In genomic region chr6:75799546-75799945, GRCm38 (mm10) we compare ENCODE assay signal across 16 mouse cellular contexts.
A peak's percentile ranks its signal among the peaks of the same experiment; 100 is the strongest.
DNase-seq lines count a peak whose midpoint lies in the region; ATAC-seq lines count a peak whose summit lies in the region.
"Had no signal": no experiment of that assay in that cellular context is flagged by ENCODE, and none has a peak within 500 bp of the region (broad histone marks: within the 10 kb centered on the region; RNA-seq: fewer than 3 reads in every experiment).

No protein-coding gene starts in this region.

- no peaks in the 10 kb centered on the region for H3K9me3 ChIP-seq in hindbrain, embryonic 15.5 days

- no peak overlapping the region for H3K4me2 ChIP-seq in hindbrain, embryonic 15.5 days
- H3K4me2 ChIP-seq: lung, embryonic 14.5 days had no signal

- H3K4me3 ChIP-seq in hindbrain, embryonic 15.5 days: no peak overlapping the region

- no peak overlapping the region for H3K9ac ChIP-seq in hindbrain, embryonic 15.5 days
- H3K9ac ChIP-seq: lung, embryonic 14.5 days had no signal

- peak overlapping the region; percentile 36 for H3K27ac ChIP-seq in hindbrain, embryonic 15.5 days (replicated peaks)
- H3K27ac ChIP-seq: macrophage; stomach, postnatal 0 days had no signal

- no peaks in the 10 kb centered on the region for H3K4me1 ChIP-seq in hindbrain, embryonic 15.5 days (replicated peaks)

- H3K36me3 ChIP-seq in hindbrain, embryonic 15.5 days: no peaks in the 10 kb centered on the region

- no peaks in the 10 kb centered on the region for H3K27me3 ChIP-seq in hindbrain, embryonic 15.5 days
- H3K27me3 ChIP-seq: CH12.LX had no signal

- peak; percentile 17 for DNase-seq in embryo, embryonic 10 days (ENCODE audit: low spot score)
- DNase-seq in embryo, embryonic 9.5 days (ENCODE audit: extremely low spot score): no peak
- peak; percentile 24 for DNase-seq in brain, embryonic 18.5 days (ENCODE audit: low read depth, low spot score)
- DNase-seq in mesoderm, embryonic 11.5 days (ENCODE audit: low read depth, low spot score): peak; percentile 39
- DNase-seq in layer of hippocampus, postnatal 36 days: no peak
- DNase-seq: adrenal gland, postnatal 36 days; cerebellum, adult 11 months; kidney, postnatal 4 days; lung, embryonic 14.5 days; thymus, postnatal 25 days had no signal

- WGBS in hindbrain, embryonic 15.5 days: 51% methylated on average over 2 of the region's 2 CpGs

- 0 out of 2 replicates have a peak, but pooled peaks have one; percentile 63 for ATAC-seq in hindbrain, embryonic 15.5 days (ENCODE audit: low FRiP score, low read depth)
- no peak for ATAC-seq in frontal cortex, adult (ENCODE audit: low TSS enrichment)
- no peak for ATAC-seq in megakaryocyte progenitor cell, adult 5-6 weeks (replicated peaks; ENCODE audit: poor library complexity)

Comparison
In these comparisons a context has a peak if more than half of its experiments do, and no peak if none do; other contexts are left out.
1. DNase-seq: peak in embryo, embryonic 10 days (single experiment), brain, embryonic 18.5 days (single experiment) and mesoderm, embryonic 11.5 days (single experiment); none in embryo, embryonic 9.5 days (single experiment) and layer of hippocampus, postnatal 36 days (0 of 2).